Mouse (Mus musculus) colon, adult 2 months (tissue): ENCODE data around the gene C1ql1. TPM values are rescaled to one million over a fixed set of nuclear protein-coding genes. Genes with fewer than 3 reads are reported as not detected.

Source experiments
- polyA plus RNA-seq: library from polyadenylated mRNA; depleted of rRNA; stranded (reverse); fragments of >200 nt; gene quantifications from 2 replicates; pipeline ENCODE4 v1.2.3, GENCODE M21; 2012; rRNA removed

Gene C1ql1
- 3.9 and 4.3 TPM in 2 replicates for polyA plus RNA-seq

GRCm38 (mm10) chr11:102946265-102946991, at the start of gene C1ql1:
Gene C1ql1 (minus strand): TSS chr11:102946688.

GRCm38 (mm10) chr11:102924557-102925350, 21.7 kb downstream of the C1ql1 start, which contains the start of gene Kif18b:
Gene Kif18b (minus strand): TSS chr11:102925124.

GRCm38 (mm10) chr11:102900763-102901162, 45.7 kb downstream of the C1ql1 start, which contains the start of gene Gfap:
Gene Gfap (minus strand): TSS chr11:102900912.

Other genes starting within 250 kb of the C1ql1 start
- gene Ccdc43, start 248.9 kb downstream of the C1ql1 start, polyA plus RNA-seq: 3.5 and 4.8 TPM in 2 replicates
- 9.1 and 11.5 TPM in 2 replicates for gene Adam11, start 185.2 kb downstream of the C1ql1 start, polyA plus RNA-seq
- 3.6 and 3.7 TPM in 2 replicates for gene Gjc1, start 127.0 kb downstream of the C1ql1 start, polyA plus RNA-seq
- 0.62 and 1.9 TPM in 2 replicates for gene Higd1b, start 110.8 kb downstream of the C1ql1 start, polyA plus RNA-seq
- 77.1 and 94.1 TPM in 2 replicates for gene Eftud2, start 65.7 kb downstream of the C1ql1 start, polyA plus RNA-seq
- 0.13 and 0.31 TPM in 2 replicates for gene Ccdc103, start 65.5 kb downstream of the C1ql1 start, polyA plus RNA-seq
- not detected in 2 replicates for gene Fam187a, start 61.5 kb downstream of the C1ql1 start, polyA plus RNA-seq
- gene Gfap, start 45.8 kb downstream of the C1ql1 start, polyA plus RNA-seq: 3.4 and 3.5 TPM in 2 replicates
- gene Kif18b, start 21.6 kb downstream of the C1ql1 start, polyA plus RNA-seq: 5.7 and 6.6 TPM in 2 replicates
- 31.0 and 31.9 TPM in 2 replicates for gene Nmt1, start 81.5 kb upstream of the C1ql1 start, polyA plus RNA-seq
- gene Dcakd, start 81.6 kb upstream of the C1ql1 start, polyA plus RNA-seq: 53.7 and 68.5 TPM in 2 replicates
- gene Plcd3, start 155.0 kb upstream of the C1ql1 start, polyA plus RNA-seq: 9.0 and 24.8 TPM in 2 replicates
- gene Acbd4, start 155.0 kb upstream of the C1ql1 start, polyA plus RNA-seq: 22.8 and 28.9 TPM in 2 replicates
- gene Hexim1, start 169.5 kb upstream of the C1ql1 start, polyA plus RNA-seq: 16.2 and 16.4 TPM in 2 replicates
- gene Hexim2, start 185.7 kb upstream of the C1ql1 start, polyA plus RNA-seq: 3.1 and 4.3 TPM in 2 replicates
- gene Fmnl1, start 224.4 kb upstream of the C1ql1 start, polyA plus RNA-seq: 5.6 and 7.7 TPM in 2 replicates